Mouse (Mus musculus) lung, embryonic 14.5 days (tissue): ENCODE results near the gene Gm20388. TPM values are rescaled to one million over a fixed set of nuclear protein-coding genes. Genes with fewer than 3 reads are reported as not detected.

Experiments used
- ATAC-seq: fragments of 200-750 bp; cut with Nextera tagmentation; 2 replicates; pipeline ENCODE4 v1.8.0; 2017; ENCODE audit warnings: mild to moderate bottlenecking, moderate TSS enrichment, moderate library complexity; ENCODE audit not compliant: insufficient read depth
- DNase-seq: peaks from one replicate; pipeline ENCODE4 v3.0.0-alpha.2; 2015
- H3K27ac ChIP-seq: fragments of 300-500 bp; sonication (generic); 2 replicates; pipeline ENCODE4 v1.5.1; 2014; ENCODE audit warnings: low read depth, mild to moderate bottlenecking, moderate library complexity
- H3K27me3 ChIP-seq: fragments of 300-500 bp; sonication (generic); 2 replicates; pipeline ENCODE4 v1.6.1; 2014; ENCODE audit warnings: low read length, control low read depth; ENCODE audit not compliant: insufficient read depth
- H3K36me3 ChIP-seq: fragments of 300-500 bp; sonication (generic); 2 replicates; pipeline ENCODE4 v1.6.1; 2014; ENCODE audit warnings: control low read depth; ENCODE audit not compliant: insufficient read depth
- H3K4me1 ChIP-seq: fragments of 300-500 bp; sonication (generic); 2 replicates; pipeline ENCODE4 v1.6.1; 2014; ENCODE audit warnings: antibody characterized with exemption, control low read depth; ENCODE audit not compliant: insufficient read depth
- H3K4me2 ChIP-seq: fragments of 300-500 bp; sonication (generic); 2 replicates; pipeline ENCODE4 v1.6.1; 2014; ENCODE audit warnings: mild to moderate bottlenecking
- H3K4me3 ChIP-seq: fragments of 300-500 bp; sonication (generic); 2 replicates; pipeline ENCODE4 v1.5.1; 2014; ENCODE audit warnings: low read depth, low read length
- H3K9ac ChIP-seq: fragments of 300-500 bp; sonication (generic); 2 replicates; pipeline ENCODE4 v1.6.1; 2014
- H3K9me3 ChIP-seq: fragments of 300-500 bp; sonication (generic); 2 replicates; pipeline ENCODE4 v1.6.1; 2016; ENCODE audit warnings: low read depth, low read length, control low read depth
- CTCF ChIP-seq: IDR thresholded peaks from 2 replicates; pipeline ENCODE4 v1.5.1; 2016; ENCODE audit warnings: antibody characterized with exemption, low read depth
- WGBS: fragments of 180-500 bp; shearing (Covaris S2); extraction: QIAGEN DNeasy Blood & Tissue Kit; methylation state at CpG from one replicate; pipeline ENCODE4 v1.1.7; 2014; 5-methylcytosine and 5-hydroxymethylcytosine counted together
- polyA plus RNA-seq: library from polyadenylated mRNA; unstranded; fragments of >200 nt; fragmentation: Nextera tagmentation; extraction: Ambion mirVana; gene quantifications from 2 replicates; pipeline ENCODE4 v1.2.1, GENCODE M21; 2014

Gm20388 gene
- polyA plus RNA-seq, 1 experiment from 2014 or later, result not detected

- no peak within 1 kb of the TSS for H3K4me3 ChIP-seq
- 21% methylated on average over 15 of the region's 15 CpGs for WGBS
- no peak for DNase-seq
These were observed 3984.0 kb downstream of the Gm20388 start, which contains the start of gene Acta1 for GRCm38 (mm10) chr8:123894502-123895097. Gene Acta1 (minus strand): TSS chr8:123894751.

GRCm38 (mm10) chr8:123895230-123895629 is 3984.6 kb downstream of the Gm20388 start:
- no peaks in the 10 kb centered on the region for H3K9me3 ChIP-seq
- peaks cover 56% of the 10 kb centered on the region for H3K27me3 ChIP-seq
- H3K36me3 ChIP-seq, result peaks cover 12% of the 10 kb centered on the region; the same call in 1 of the 2 replicates
- H3K27ac ChIP-seq, result no peak overlapping the region
- H3K4me2 ChIP-seq, result no peak overlapping the region
- TF ChIP-seq CTCF, result no peak
- no peaks in the 10 kb centered on the region for H3K4me1 ChIP-seq
- H3K4me3 ChIP-seq, result no peak overlapping the region
- DNase-seq (no peak), ATAC-seq (no peak)
- H3K9ac ChIP-seq, result no peak overlapping the region
- WGBS, result 64% methylated on average over 4 of the region's 4 CpGs

More at GRCm38 (mm10) chr8:123894502-123895097, 3984.0 kb downstream of the Gm20388 start, which contains the start of gene Acta1:
- Histone ChIP-seq H3K4me2 (no peak within 1 kb of the TSS), H3K9me3 (no peaks in the 10 kb centered on the region), H3K36me3 (peaks cover 9% of the 10 kb centered on the region; the same call in 1 of the 2 replicates), H3K4me1 (no peaks in the 10 kb centered on the region), H3K27ac (no peak within 1 kb of the TSS), H3K9ac (no peak within 1 kb of the TSS), H3K27me3 (peaks cover 56% of the 10 kb centered on the region)
- no peak for ATAC-seq
- TF ChIP-seq CTCF, result no peak

GRCm38 (mm10) chr8:123895680-123896365 is 3985.2 kb downstream of the Gm20388 start:
- TF ChIP-seq CTCF, result no peak
- ATAC-seq (no peak), DNase-seq (no peak)
- Histone ChIP-seq H3K27me3 (peaks cover 52% of the 10 kb centered on the region), H3K36me3 (peaks cover 18% of the 10 kb centered on the region; the same call in 1 of the 2 replicates), H3K4me2 (no peak overlapping the region), H3K27ac (no peak overlapping the region), H3K9ac (no peak overlapping the region), H3K9me3 (no peaks in the 10 kb centered on the region), H3K4me1 (no peaks in the 10 kb centered on the region), H3K4me3 (no peak overlapping the region)
- WGBS, result 62% methylated on average over 9 of the region's 9 CpGs

- peaks cover 20% of the 10 kb centered on the region for H3K36me3 ChIP-seq
- ATAC-seq (no peak), DNase-seq (no peak)
- 47% methylated on average over 14 of the region's 14 CpGs for WGBS
- no peak overlapping the region for H3K4me3 ChIP-seq
- no peaks in the 10 kb centered on the region for H3K9me3 ChIP-seq
- no peak for TF ChIP-seq CTCF
- no peak overlapping the region for H3K9ac ChIP-seq
- H3K27ac ChIP-seq, result no peak overlapping the region
- H3K4me2 ChIP-seq, result no peak overlapping the region
- no peaks in the 10 kb centered on the region for H3K4me1 ChIP-seq
- peaks cover 47% of the 10 kb centered on the region for H3K27me3 ChIP-seq
These were observed 3985.7 kb downstream of the Gm20388 start for GRCm38 (mm10) chr8:123896366-123896761.

- Histone ChIP-seq H3K27ac (no peak overlapping the region), H3K36me3 (peaks cover 24% of the 10 kb centered on the region), H3K9me3 (no peaks in the 10 kb centered on the region), H3K4me3 (no peak overlapping the region), H3K4me1 (no peaks in the 10 kb centered on the region), H3K27me3 (peaks cover 43% of the 10 kb centered on the region), H3K9ac (no peak overlapping the region), H3K4me2 (no peak overlapping the region)
- TF ChIP-seq CTCF, result no peak
- DNase-seq (no peak), ATAC-seq (no peak)
- 50% methylated on average over 10 of the region's 10 CpGs for WGBS
These were observed 3986.1 kb downstream of the Gm20388 start for GRCm38 (mm10) chr8:123896774-123897173.

- WGBS, result 83% methylated on average over 5 of the region's 5 CpGs
- Histone ChIP-seq H3K36me3 (peaks cover 42% of the 10 kb centered on the region), H3K9me3 (no peaks in the 10 kb centered on the region), H3K27ac (no peak overlapping the region), H3K4me3 (no peak overlapping the region), H3K27me3 (peaks cover 25% of the 10 kb centered on the region), H3K4me2 (no peak overlapping the region), H3K9ac (no peak overlapping the region), H3K4me1 (no peaks in the 10 kb centered on the region)
- no peak for TF ChIP-seq CTCF
- ATAC-seq, result no peak
- DNase-seq, result no peak
These were observed 3987.9 kb downstream of the Gm20388 start for GRCm38 (mm10) chr8:123898576-123898975.

- Histone ChIP-seq H3K4me3 (no peak overlapping the region), H3K4me2 (no peak overlapping the region), H3K9me3 (no peaks in the 10 kb centered on the region), H3K27me3 (peaks cover 17% of the 10 kb centered on the region), H3K9ac (no peak overlapping the region), H3K27ac (no peak overlapping the region), H3K4me1 (no peaks in the 10 kb centered on the region), H3K36me3 (peaks cover 50% of the 10 kb centered on the region)
- 82% methylated on average over 7 of the region's 7 CpGs for WGBS
- DNase-seq (no peak), ATAC-seq (no peak)
- TF ChIP-seq CTCF, result no peak
These were observed 3988.7 kb downstream of the Gm20388 start for GRCm38 (mm10) chr8:123899366-123899765.
